Mouse (Mus musculus) midbrain, embryonic 13.5 days (tissue): Measurements from ENCODE around the gene 4930402F06Rik. TPM values are rescaled to one million over a fixed set of nuclear protein-coding genes. Genes with fewer than 3 reads are reported as not detected.

Experiments used
- ATAC-seq: fragments of 200-750 bp; cut with Nextera tagmentation; 2 replicates; pipeline ENCODE4 v1.8.0; 2017; ENCODE audit warnings: mild to moderate bottlenecking, moderate TSS enrichment, moderate library complexity
- H3K27ac ChIP-seq: fragments of 300-500 bp; sonication (generic); 2 replicates; pipeline ENCODE4 v1.5.1; 2015; ENCODE audit warnings: inconsistent platforms, mild to moderate bottlenecking, moderate library complexity
- H3K27me3 ChIP-seq: fragments of 300-500 bp; sonication (generic); 2 replicates; pipeline ENCODE4 v1.6.1; 2015; ENCODE audit warnings: mild to moderate bottlenecking, inconsistent platforms
- H3K36me3 ChIP-seq: fragments of 300-500 bp; sonication (generic); 2 replicates; pipeline ENCODE4 v1.6.1; 2015; ENCODE audit warnings: mild to moderate bottlenecking, inconsistent platforms
- H3K4me1 ChIP-seq: fragments of 300-500 bp; sonication (generic); replicated peaks from 2 replicates; pipeline ENCODE4 v1.6.1; 2015; ENCODE audit warnings: inconsistent platforms
- H3K4me2 ChIP-seq: fragments of 300-500 bp; sonication (generic); replicated peaks from 2 replicates; pipeline ENCODE4 v1.6.1; 2015; ENCODE audit warnings: moderate library complexity, mild to moderate bottlenecking, inconsistent platforms
- H3K4me3 ChIP-seq: fragments of 300-500 bp; sonication (generic); replicated peaks from 2 replicates; pipeline ENCODE4 v1.5.1; 2015; ENCODE audit warnings: mild to moderate bottlenecking, inconsistent platforms
- H3K9ac ChIP-seq: fragments of 300-500 bp; sonication (generic); replicated peaks from 2 replicates; pipeline ENCODE4 v1.6.1; 2015; ENCODE audit warnings: mild to moderate bottlenecking, inconsistent platforms
- H3K9me3 ChIP-seq: fragments of 300-500 bp; sonication (generic); 2 replicates; pipeline ENCODE4 v1.6.1; 2016; ENCODE audit warnings: mild to moderate bottlenecking, inconsistent platforms
- WGBS: fragments of 180-500 bp; shearing (Covaris S2); methylation state at CpG from one replicate; pipeline ENCODE4 v1.1.7; 2015; 5-methylcytosine and 5-hydroxymethylcytosine counted together
- polyA plus RNA-seq: library from polyadenylated mRNA; unstranded; fragments of >200 nt; fragmentation: Nextera tagmentation; extraction: Ambion mirVana; gene quantifications from 2 replicates; pipeline ENCODE4 v1.2.1, GENCODE M21; 2015

4930402F06Rik gene
- polyA plus RNA-seq, 1 experiment from 2014 or later, result not detected

- WGBS, result 83% methylated on average over 9 of the region's 9 CpGs
These were observed 11.5 kb downstream of the 4930402F06Rik start for GRCm38 (mm10) chr2:35385441-35385871.

GRCm38 (mm10) chr2:35379306-35379705 is 17.7 kb downstream of the 4930402F06Rik start:
- H3K9ac ChIP-seq, result no peak overlapping the region
- no peak overlapping the region for H3K4me3 ChIP-seq
- no peaks in the 10 kb centered on the region for H3K9me3 ChIP-seq
- H3K27ac ChIP-seq, result no peak overlapping the region
- H3K4me1 ChIP-seq, result no peaks in the 10 kb centered on the region
- H3K27me3 ChIP-seq, result no peaks in the 10 kb centered on the region
- no peak overlapping the region for H3K4me2 ChIP-seq
- no peaks in the 10 kb centered on the region for H3K36me3 ChIP-seq
- 75% methylated on average over 9 of the region's 9 CpGs for WGBS
- no peak for ATAC-seq

More at GRCm38 (mm10) chr2:35385441-35385871, 11.5 kb downstream of the 4930402F06Rik start:
- Histone ChIP-seq H3K36me3 (no peaks in the 10 kb centered on the region), H3K27me3 (no peaks in the 10 kb centered on the region), H3K4me1 (no peaks in the 10 kb centered on the region), H3K27ac (no peak overlapping the region), H3K9me3 (0 out of 2 replicates have a peak, but pooled peaks cover 5% of the 10 kb centered on the region), H3K4me3 (no peak overlapping the region), H3K9ac (no peak overlapping the region), H3K4me2 (no peak overlapping the region)
- ATAC-seq, result no peak

- H3K27me3 ChIP-seq, result no peaks in the 10 kb centered on the region
- no peak overlapping the region for H3K4me2 ChIP-seq
- H3K36me3 ChIP-seq, result no peaks in the 10 kb centered on the region
- WGBS, result 83% methylated on average over 6 of the region's 6 CpGs
- no peak overlapping the region for H3K27ac ChIP-seq
- H3K4me1 ChIP-seq, result no peaks in the 10 kb centered on the region
- no peak for ATAC-seq
- H3K9me3 ChIP-seq, result no peaks in the 10 kb centered on the region
- no peak overlapping the region for H3K4me3 ChIP-seq
- no peak overlapping the region for H3K9ac ChIP-seq
These were observed 19.4 kb downstream of the 4930402F06Rik start for GRCm38 (mm10) chr2:35377600-35377999.

- H3K27ac ChIP-seq, result no peak overlapping the region
- ATAC-seq, result no peak
- H3K36me3 ChIP-seq, result no peaks in the 10 kb centered on the region
- 10% methylated on average over 3 of the region's 3 CpGs for WGBS
- no peak overlapping the region for H3K4me3 ChIP-seq
- H3K4me2 ChIP-seq, result no peak overlapping the region
- no peaks in the 10 kb centered on the region for H3K27me3 ChIP-seq
- no peak overlapping the region for H3K9ac ChIP-seq
- H3K9me3 ChIP-seq, result no peaks in the 10 kb centered on the region
- no peaks in the 10 kb centered on the region for H3K4me1 ChIP-seq
These were observed 24.0 kb downstream of the 4930402F06Rik start for GRCm38 (mm10) chr2:35373003-35373402.

- no peak overlapping the region for H3K4me3 ChIP-seq
- H3K27me3 ChIP-seq, result no peaks in the 10 kb centered on the region
- H3K27ac ChIP-seq, result no peak overlapping the region
- H3K4me2 ChIP-seq, result no peak overlapping the region
- H3K9me3 ChIP-seq, result no peaks in the 10 kb centered on the region
- no peaks in the 10 kb centered on the region for H3K4me1 ChIP-seq
- ATAC-seq, result no peak
- H3K36me3 ChIP-seq, result no peaks in the 10 kb centered on the region
- no peak overlapping the region for H3K9ac ChIP-seq
These were observed 26.3 kb downstream of the 4930402F06Rik start for GRCm38 (mm10) chr2:35370686-35371085.

- H3K27ac ChIP-seq, result no peak within 1 kb of the TSS
- 84% methylated on average over 2 of the region's 2 CpGs for WGBS
- no peaks in the 10 kb centered on the region for H3K27me3 ChIP-seq
- no peaks in the 10 kb centered on the region for H3K36me3 ChIP-seq
- no peak within 1 kb of the TSS for H3K9ac ChIP-seq
- no peaks in the 10 kb centered on the region for H3K9me3 ChIP-seq
- no peak within 1 kb of the TSS for H3K4me2 ChIP-seq
- H3K4me3 ChIP-seq, result no peak within 1 kb of the TSS
- ATAC-seq, result no peak
- no peaks in the 10 kb centered on the region for H3K4me1 ChIP-seq
These were observed 29.3 kb downstream of the 4930402F06Rik start, which contains the start of gene 4930568D16Rik for GRCm38 (mm10) chr2:35367629-35368028. 4930568D16Rik (minus strand) TSS chr2:35367729.

GRCm38 (mm10) chr2:35349184-35349583 is 47.8 kb downstream of the 4930402F06Rik start:
- Histone ChIP-seq H3K27me3 (no peaks in the 10 kb centered on the region), H3K36me3 (no peaks in the 10 kb centered on the region), H3K4me1 (no peaks in the 10 kb centered on the region), H3K9me3 (no peaks in the 10 kb centered on the region), H3K4me3 (no peak overlapping the region), H3K4me2 (no peak overlapping the region), H3K27ac (no peak overlapping the region), H3K9ac (no peak overlapping the region)
- ATAC-seq, result no peak
- 65% methylated on average over 5 of the region's 5 CpGs for WGBS

- WGBS, result 80% methylated on average over 2 of the region's 2 CpGs
- H3K4me3 ChIP-seq, result no peak overlapping the region
- no peak overlapping the region for H3K9ac ChIP-seq
- H3K27ac ChIP-seq, result no peak overlapping the region
- H3K36me3 ChIP-seq, result no peaks in the 10 kb centered on the region
- no peaks in the 10 kb centered on the region for H3K9me3 ChIP-seq
- H3K4me1 ChIP-seq, result no peaks in the 10 kb centered on the region
- no peaks in the 10 kb centered on the region for H3K27me3 ChIP-seq
- no peak for ATAC-seq
- H3K4me2 ChIP-seq, result no peak overlapping the region
These were observed 51.0 kb downstream of the 4930402F06Rik start for GRCm38 (mm10) chr2:35345984-35346383.

GRCm38 (mm10) chr2:35342605-35343004 is 54.4 kb downstream of the 4930402F06Rik start:
- 84% methylated on average over 3 of the region's 3 CpGs for WGBS
- no peaks in the 10 kb centered on the region for H3K4me1 ChIP-seq
- H3K27me3 ChIP-seq, result no peaks in the 10 kb centered on the region
- no peak overlapping the region for H3K27ac ChIP-seq
- no peaks in the 10 kb centered on the region for H3K9me3 ChIP-seq
- H3K4me2 ChIP-seq, result no peak overlapping the region
- H3K4me3 ChIP-seq, result no peak overlapping the region
- no peaks in the 10 kb centered on the region for H3K36me3 ChIP-seq
- no peak for ATAC-seq
- no peak overlapping the region for H3K9ac ChIP-seq

GRCm38 (mm10) chr2:35338707-35339106 is 58.3 kb downstream of the 4930402F06Rik start:
- H3K27me3 ChIP-seq, result no peaks in the 10 kb centered on the region; the same call in 1 of the 2 replicates
- no peaks in the 10 kb centered on the region for H3K36me3 ChIP-seq
- H3K4me3 ChIP-seq, result no peak overlapping the region
- 91% methylated on average over 6 of the region's 6 CpGs for WGBS
- no peak overlapping the region for H3K27ac ChIP-seq
- H3K4me2 ChIP-seq, result no peak overlapping the region
- no peak overlapping the region for H3K9ac ChIP-seq
- no peak for ATAC-seq
- H3K9me3 ChIP-seq, result no peaks in the 10 kb centered on the region
- peaks cover 20% of the 10 kb centered on the region for H3K4me1 ChIP-seq

- 76% methylated on average over 1 of the region's 1 CpGs for WGBS
- no peaks in the 10 kb centered on the region for H3K36me3 ChIP-seq
- no peaks in the 10 kb centered on the region; the same call in 1 of the 2 replicates for H3K27me3 ChIP-seq
- no peak overlapping the region for H3K4me3 ChIP-seq
- no peak for ATAC-seq
- H3K27ac ChIP-seq, result no peak overlapping the region
- peaks cover 20% of the 10 kb centered on the region for H3K4me1 ChIP-seq
- no peak overlapping the region for H3K9ac ChIP-seq
- H3K9me3 ChIP-seq, result no peaks in the 10 kb centered on the region
- no peak overlapping the region for H3K4me2 ChIP-seq
These were observed 58.9 kb downstream of the 4930402F06Rik start for GRCm38 (mm10) chr2:35338036-35338435.

- WGBS, result 49% methylated on average over 10 of the region's 10 CpGs
- Histone ChIP-seq H3K27ac (no peak overlapping the region), H3K4me3 (peak overlapping the region; percentile 74), H3K4me2 (peak overlapping the region; percentile 98), H3K27me3 (no peaks in the 10 kb centered on the region; the same call in 1 of the 2 replicates), H3K4me1 (peaks cover 20% of the 10 kb centered on the region), H3K9ac (peak overlapping the region; percentile 76), H3K36me3 (no peaks in the 10 kb centered on the region), H3K9me3 (no peaks in the 10 kb centered on the region)
- ATAC-seq, result 0 out of 2 replicates have a peak, but pooled peaks have one; percentile 10
These were observed 59.6 kb downstream of the 4930402F06Rik start for GRCm38 (mm10) chr2:35337419-35337818.
